Mouse (Mus musculus): ENCODE measurements around the gene Nsd2. TPM values are rescaled to one million over a fixed set of nuclear protein-coding genes. Genes with fewer than 3 reads are reported as not detected.

Gene Nsd2
- polyA plus RNA-seq (2015; fragmentation: Nextera tagmentation; extraction: Ambion mirVana): 63.1 and 68.8 TPM in 2 replicates

DNA sequence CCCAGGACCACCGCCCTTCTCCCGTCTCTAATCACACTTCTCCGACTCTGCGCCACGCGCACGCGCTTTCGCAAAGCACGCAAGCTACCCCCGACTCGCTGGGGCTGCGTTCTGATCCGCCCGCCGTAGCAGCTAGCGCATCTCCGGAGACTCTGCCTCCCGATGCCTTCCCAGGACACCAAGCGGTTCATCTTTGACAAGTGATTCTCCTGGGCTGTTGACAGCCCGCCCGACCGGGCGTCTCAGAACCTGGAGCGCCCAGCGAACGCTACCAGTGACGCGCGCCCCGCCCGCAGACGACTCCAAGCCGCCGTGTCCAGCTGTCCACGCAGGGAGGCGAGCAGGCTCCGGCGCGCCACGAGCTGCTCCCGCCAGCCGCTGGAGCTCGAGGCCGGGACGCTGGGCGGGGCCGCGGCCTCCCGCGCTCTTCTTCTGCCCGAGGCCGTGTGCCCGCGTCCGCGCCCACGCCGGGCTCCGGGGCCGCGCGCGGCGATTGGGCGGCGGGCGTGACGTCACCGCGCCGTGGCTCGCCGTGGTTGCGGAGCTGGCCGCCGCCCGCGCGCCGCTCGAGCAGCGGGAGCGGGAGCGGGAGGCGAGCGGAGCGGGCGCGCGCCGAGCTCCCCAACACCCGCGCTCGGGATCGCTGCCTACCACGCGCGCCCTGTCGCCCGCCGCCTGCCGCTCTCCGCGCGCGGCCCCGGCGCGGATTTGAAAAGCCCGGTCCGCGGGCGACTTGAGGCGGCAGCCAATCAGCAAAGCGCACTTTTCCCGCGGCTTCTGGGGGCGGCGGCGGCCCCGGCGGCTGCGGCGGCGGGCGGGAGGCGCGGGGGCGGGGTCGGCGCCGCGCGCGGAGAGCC, at the start of gene Nsd2:
TSS of gene Nsd2 (plus strand) at position 850 of the 857 bp plus-strand sequence.
- Histone ChIP-seq H3K27me3 (no peaks in the 10 kb centered on the region), H3K9me3 (no peaks in the 10 kb centered on the region), H3K4me1 (replicated peaks) (peaks cover 49% of the 10 kb centered on the region), H3K9ac (peak within 1 kb of the TSS; percentile 100), H3K4me3 (peak within 1 kb of the TSS; percentile 100), H3K27ac (replicated peaks) (peak within 1 kb of the TSS; percentile 100), H3K4me2 (peak within 1 kb of the TSS; percentile 85), H3K36me3 (no peaks in the 10 kb centered on the region)
- under 1% methylated on average over 96 of the region's 136 CpGs for WGBS
- ATAC-seq (ENCODE audit: low read depth): peak; percentile 86

DNA sequence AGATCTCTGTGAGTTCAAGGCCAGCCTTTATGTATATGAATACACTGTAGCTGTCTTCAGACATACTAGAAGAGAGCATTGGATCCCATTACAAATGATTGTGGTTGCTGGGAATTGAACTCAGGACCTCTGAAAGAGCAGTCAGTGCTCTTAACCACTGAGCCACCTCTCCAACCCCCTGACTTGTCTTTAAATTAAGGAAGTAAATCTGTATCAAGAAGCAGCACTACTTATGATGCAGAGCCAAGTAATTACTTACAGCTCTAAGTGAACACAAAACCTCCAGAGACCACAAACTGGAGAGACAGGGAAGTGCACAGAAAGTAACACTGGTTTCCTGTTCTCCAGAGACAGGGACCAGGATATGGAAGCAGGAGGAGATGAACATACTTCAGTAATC, 43.3 kb upstream of the Nsd2 start:
- Histone ChIP-seq H3K9me3 (no peaks in the 10 kb centered on the region), H3K27ac (replicated peaks) (no peak overlapping the region), H3K27me3 (no peaks in the 10 kb centered on the region), H3K4me2 (no peak overlapping the region), H3K4me3 (no peak overlapping the region), H3K9ac (no peak overlapping the region), H3K4me1 (replicated peaks) (peaks cover 19% of the 10 kb centered on the region), H3K36me3 (peaks cover 34% of the 10 kb centered on the region)
- no peak for ATAC-seq (ENCODE audit: low read depth)

DNA sequence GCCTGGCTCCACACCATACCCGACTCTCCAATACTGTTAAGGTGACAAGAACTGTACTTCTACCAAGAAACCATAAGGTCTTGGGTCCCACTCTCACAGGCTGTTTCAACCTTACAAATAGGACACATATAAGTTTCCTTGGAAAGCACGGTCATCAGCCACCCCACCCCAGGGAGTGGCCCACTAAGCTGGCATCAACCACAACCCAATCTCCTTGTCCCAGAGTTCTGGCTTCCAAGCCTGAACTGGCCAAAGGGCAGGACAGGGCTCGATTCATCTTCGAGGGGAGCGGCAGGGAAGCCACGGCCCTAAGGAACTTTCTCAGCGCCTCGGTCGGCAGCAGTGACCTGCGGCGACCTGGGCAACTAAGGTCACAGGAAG, 38.6 kb upstream of the Nsd2 start:
- WGBS: 5% methylated on average over 11 of the region's 11 CpGs
- Histone ChIP-seq H3K4me3 (peak overlapping the region; percentile 90), H3K27ac (replicated peaks) (peak overlapping the region; percentile 90), H3K4me1 (replicated peaks) (peaks cover 27% of the 10 kb centered on the region), H3K4me2 (peak overlapping the region; percentile 84), H3K27me3 (no peaks in the 10 kb centered on the region), H3K36me3 (peaks cover 11% of the 10 kb centered on the region), H3K9ac (peak overlapping the region; percentile 90), H3K9me3 (no peaks in the 10 kb centered on the region)
- ATAC-seq (ENCODE audit: low read depth): peak; percentile 0; the same call in 1 of the 2 replicates

DNA sequence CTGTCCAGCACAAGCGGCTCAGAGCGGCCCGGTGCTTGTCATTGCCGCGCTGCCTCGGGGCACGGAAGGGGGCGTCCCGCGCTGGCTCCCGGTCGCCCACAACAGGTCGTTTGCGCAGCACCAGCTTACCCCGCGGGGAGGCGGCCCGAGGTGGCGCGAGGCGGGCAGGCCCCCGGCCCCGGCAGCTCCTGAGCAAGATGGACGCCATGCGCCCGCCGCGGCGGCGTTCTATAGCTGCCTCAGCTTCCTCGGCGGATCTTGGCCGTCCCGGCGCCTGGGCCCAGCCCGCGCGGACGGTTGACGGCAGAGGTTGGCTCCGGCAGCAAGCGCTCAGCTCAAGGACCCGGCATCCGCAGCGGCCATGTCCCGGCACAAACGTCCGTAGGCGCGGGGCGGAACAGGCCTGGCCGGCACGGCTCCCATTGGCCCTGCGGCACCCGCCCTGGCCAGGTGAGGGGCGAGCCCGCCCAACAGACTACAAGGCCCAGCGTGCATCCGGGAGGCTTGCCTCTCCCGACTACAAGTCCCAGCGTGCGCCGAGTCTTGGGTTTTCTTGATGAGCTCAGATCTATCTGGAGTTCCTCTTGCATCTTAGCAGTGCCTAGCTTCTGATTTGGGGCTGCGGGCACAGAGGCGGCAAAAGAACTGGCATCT, 38.1 kb upstream of the Nsd2 start, which contains the start of gene Letm1:
TSS of gene Letm1 (minus strand) at position 473 of the 654 bp plus-strand sequence.
- Histone ChIP-seq H3K4me3 (peak within 1 kb of the TSS; percentile 90), H3K36me3 (peaks cover 6% of the 10 kb centered on the region), H3K27me3 (no peaks in the 10 kb centered on the region), H3K9ac (peak within 1 kb of the TSS; percentile 90), H3K4me1 (replicated peaks) (peaks cover 27% of the 10 kb centered on the region), H3K4me2 (peak within 1 kb of the TSS; percentile 84), H3K27ac (replicated peaks) (peak within 1 kb of the TSS; percentile 90), H3K9me3 (no peaks in the 10 kb centered on the region)
- WGBS: under 1% methylated on average over 65 of the region's 65 CpGs
- ATAC-seq (ENCODE audit: low read depth): peak; percentile 100

DNA sequence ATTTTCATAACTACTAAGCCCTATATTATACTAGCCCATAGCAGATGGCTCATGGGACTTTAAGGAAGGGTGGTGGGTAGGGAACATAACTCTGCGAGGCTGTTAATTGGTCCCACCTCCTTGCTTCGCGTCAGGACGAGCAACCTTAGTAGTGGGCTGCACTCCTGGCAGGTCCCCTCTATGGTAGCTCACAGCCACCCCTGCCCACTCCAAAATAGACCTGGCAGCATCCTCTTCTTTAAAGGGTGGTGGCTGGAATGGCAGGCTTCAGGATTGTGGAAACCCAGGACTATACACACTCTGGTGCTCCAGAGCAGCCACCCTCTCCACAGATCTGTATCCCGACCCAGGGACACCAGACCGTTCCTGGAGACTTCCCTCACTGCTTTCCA, 37.5 kb upstream of the Nsd2 start:
- peak; percentile 83 for ATAC-seq (ENCODE audit: low read depth)

DNA sequence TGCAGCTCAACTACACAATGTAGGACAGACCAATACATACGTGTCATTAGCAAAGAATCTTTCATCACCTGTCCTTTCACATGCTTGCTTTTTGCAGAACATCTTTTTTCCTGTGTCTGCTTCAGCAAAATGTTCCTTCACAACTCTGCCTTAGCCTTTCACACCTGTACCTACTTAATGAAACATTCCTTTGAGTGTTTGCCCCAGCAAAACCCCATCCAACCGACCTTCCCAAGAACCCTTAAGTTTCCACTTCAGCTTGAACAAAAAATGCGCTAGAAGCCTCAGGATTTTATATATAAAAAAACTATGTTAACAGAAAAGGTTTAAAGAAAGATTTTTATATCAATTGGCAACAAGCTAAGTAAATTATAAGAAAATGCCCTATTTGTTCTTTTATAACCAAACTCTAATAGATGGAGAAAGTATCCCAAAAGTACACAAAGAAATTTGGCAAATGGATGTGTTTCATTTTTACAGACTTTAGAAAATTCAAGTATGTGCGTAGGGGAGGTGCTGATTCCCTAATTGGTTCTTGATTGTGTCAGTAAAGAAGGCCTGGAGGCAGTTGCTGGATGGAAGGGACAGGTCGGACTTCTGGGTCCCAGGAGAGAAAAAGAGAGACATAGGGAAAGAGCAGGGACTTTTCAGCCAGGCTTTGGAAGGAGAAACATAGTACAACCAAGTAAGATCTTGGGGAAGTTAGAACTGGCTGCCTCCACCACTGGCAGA, 28.4 kb upstream of the Nsd2 start:
- 80% methylated on average over 5 of the region's 5 CpGs for WGBS
- H3K9me3 ChIP-seq: no peaks in the 10 kb centered on the region
- ATAC-seq (ENCODE audit: low read depth): no peak

More for the DNA sequence above, 37.5 kb upstream of the Nsd2 start:
- Histone ChIP-seq H3K4me1 (replicated peaks) (peaks cover 27% of the 10 kb centered on the region), H3K27ac (replicated peaks) (peak overlapping the region; percentile 67), H3K4me3 (peak overlapping the region; percentile 90), H3K27me3 (no peaks in the 10 kb centered on the region), H3K4me2 (peak overlapping the region; percentile 84), H3K36me3 (peaks cover under 1% of the 10 kb centered on the region; the same call in 1 of the 2 replicates), H3K9me3 (no peaks in the 10 kb centered on the region), H3K9ac (peak overlapping the region; percentile 90)
- WGBS: 5% methylated on average over 6 of the region's 6 CpGs

DNA sequence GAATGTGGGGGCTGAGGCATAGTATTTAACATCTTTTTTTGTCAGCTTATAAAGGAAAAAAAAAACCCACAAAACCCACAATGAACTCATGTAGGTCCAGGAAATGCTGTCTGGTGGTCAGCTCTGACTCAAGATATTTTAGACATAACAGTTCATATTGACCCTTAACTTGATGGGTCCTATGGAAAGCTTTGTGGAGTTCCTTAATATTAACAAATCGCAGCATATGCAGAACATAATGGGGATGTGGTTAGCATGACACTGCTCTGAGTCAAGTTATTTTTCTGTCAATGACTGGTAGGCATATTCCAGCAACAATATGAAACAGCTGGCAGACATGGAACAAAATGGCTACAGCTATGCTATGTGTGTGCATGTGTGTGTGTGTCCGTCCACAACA, 17.2 kb upstream of the Nsd2 start:
- peaks cover 20% of the 10 kb centered on the region for H3K9me3 ChIP-seq
- no peak overlapping the region for H3K9ac ChIP-seq
- H3K4me1 ChIP-seq (replicated peaks): no peaks in the 10 kb centered on the region
- no peak for ATAC-seq (ENCODE audit: low read depth)
- 80% methylated on average over 2 of the region's 2 CpGs for WGBS
- H3K27me3 ChIP-seq: no peaks in the 10 kb centered on the region
- H3K4me3 ChIP-seq: no peak overlapping the region
- H3K36me3 ChIP-seq: no peaks in the 10 kb centered on the region
- no peak overlapping the region for H3K27ac ChIP-seq (replicated peaks)
- no peak overlapping the region for H3K4me2 ChIP-seq

More for the DNA sequence above, 28.4 kb upstream of the Nsd2 start:
- no peak overlapping the region for H3K4me2 ChIP-seq
- H3K27ac ChIP-seq (replicated peaks): no peak overlapping the region
- no peaks in the 10 kb centered on the region for H3K4me1 ChIP-seq (replicated peaks)
- no peak overlapping the region for H3K9ac ChIP-seq
- no peak overlapping the region for H3K4me3 ChIP-seq
- H3K36me3 ChIP-seq: no peaks in the 10 kb centered on the region
- H3K27me3 ChIP-seq: no peaks in the 10 kb centered on the region

DNA sequence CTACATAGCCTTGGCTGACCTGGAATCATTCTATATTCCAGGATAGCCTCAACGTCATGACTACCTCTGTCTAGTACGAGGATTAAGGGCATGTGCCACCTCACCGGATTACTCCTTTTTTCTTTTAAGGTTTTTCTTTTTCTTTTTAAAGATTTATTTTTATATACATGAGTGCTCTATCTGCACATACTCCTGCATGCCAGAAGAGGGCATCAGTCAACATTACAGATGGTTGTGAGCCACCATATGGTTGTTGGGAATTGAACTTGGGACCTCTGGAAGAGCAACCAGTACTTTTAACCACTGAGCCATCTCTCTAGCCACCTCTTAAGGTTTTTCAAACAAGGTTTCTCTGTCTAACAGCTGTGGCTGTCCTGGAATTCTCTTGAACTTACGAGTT, 9.0 kb upstream of the Nsd2 start:
- Histone ChIP-seq H3K27me3 (no peaks in the 10 kb centered on the region), H3K9ac (no peak overlapping the region), H3K27ac (replicated peaks) (no peak overlapping the region), H3K4me2 (no peak overlapping the region), H3K9me3 (no peaks in the 10 kb centered on the region), H3K36me3 (no peaks in the 10 kb centered on the region), H3K4me1 (replicated peaks) (no peaks in the 10 kb centered on the region), H3K4me3 (no peak overlapping the region)
- WGBS: 85% methylated on average over 4 of the region's 4 CpGs
- no peak for ATAC-seq (ENCODE audit: low read depth)

DNA sequence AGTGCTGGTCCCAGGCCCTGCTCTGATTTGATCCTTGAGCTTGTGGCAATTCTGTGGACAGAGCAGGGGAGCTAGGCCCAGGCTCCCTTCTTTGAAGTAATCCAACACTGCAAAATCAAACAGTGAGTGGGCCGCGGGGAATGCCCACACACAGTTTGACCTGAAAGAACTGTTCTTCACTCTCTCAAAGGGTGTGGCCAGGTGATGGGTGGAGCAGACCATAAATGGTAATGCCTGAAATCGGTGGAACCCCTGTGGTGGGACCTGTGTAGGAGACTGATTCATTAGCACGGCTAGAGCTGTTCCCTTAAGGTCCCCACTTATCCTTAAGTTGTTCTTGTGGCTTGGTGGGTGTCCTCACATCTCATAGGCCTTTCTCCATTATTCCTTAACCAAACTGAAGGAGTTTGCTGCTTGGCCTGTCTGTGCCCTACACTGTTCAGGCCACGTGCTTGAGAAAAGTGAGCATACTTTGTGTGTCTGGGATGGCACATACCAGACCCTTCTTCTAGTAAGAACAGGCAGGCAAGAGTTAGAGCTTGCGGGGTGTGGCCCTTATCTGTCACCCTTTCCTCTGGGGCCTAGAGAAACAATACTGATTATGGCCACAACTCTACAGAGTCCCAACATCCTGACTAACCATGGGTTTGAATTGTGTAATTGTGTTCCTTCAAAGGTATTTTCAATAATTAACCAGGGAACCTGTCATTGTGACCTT, 4.4 kb upstream of the Nsd2 start:
- no peaks in the 10 kb centered on the region for H3K9me3 ChIP-seq
- H3K4me2 ChIP-seq: no peak overlapping the region
- peaks cover 17% of the 10 kb centered on the region for H3K4me1 ChIP-seq (replicated peaks)
- no peak overlapping the region for H3K4me3 ChIP-seq
- no peak for ATAC-seq (ENCODE audit: low read depth)
- no peaks in the 10 kb centered on the region for H3K27me3 ChIP-seq
- WGBS: 76% methylated on average over 6 of the region's 6 CpGs
- no peak overlapping the region for H3K9ac ChIP-seq
- no peak overlapping the region for H3K27ac ChIP-seq (replicated peaks)
- H3K36me3 ChIP-seq: no peaks in the 10 kb centered on the region

DNA sequence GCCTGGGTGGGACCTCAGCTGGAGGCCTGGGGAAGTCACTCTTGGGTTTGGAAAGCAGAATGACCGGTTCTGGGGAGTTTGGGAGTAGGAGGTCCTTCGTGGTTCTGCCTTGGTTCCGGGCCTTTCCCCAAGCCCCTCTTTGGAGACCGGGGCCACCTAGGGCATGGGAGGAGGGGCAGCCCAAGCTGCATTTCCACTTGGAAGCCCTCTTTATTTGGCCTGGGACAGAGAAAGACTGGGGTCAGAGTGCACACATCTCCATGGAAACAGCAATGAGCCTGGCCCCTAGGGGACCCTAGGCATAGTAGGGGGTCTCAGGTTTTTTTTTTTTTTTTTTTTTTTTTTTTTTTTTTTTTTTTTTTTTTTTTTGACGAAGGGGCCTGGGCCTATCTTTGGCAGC, 2.4 kb upstream of the Nsd2 start:
- no peak overlapping the region for H3K4me2 ChIP-seq
- H3K36me3 ChIP-seq: no peaks in the 10 kb centered on the region
- H3K4me3 ChIP-seq: no peak overlapping the region
- whole genome bisulfite sequencing: 5% methylated on average over 5 of the region's 5 CpGs
- no peak overlapping the region for H3K9ac ChIP-seq
- no peaks in the 10 kb centered on the region for H3K9me3 ChIP-seq
- ATAC-seq (ENCODE audit: low read depth): no peak
- peaks cover 31% of the 10 kb centered on the region for H3K4me1 ChIP-seq (replicated peaks)
- no peak overlapping the region for H3K27ac ChIP-seq (replicated peaks)
- H3K27me3 ChIP-seq: no peaks in the 10 kb centered on the region

DNA sequence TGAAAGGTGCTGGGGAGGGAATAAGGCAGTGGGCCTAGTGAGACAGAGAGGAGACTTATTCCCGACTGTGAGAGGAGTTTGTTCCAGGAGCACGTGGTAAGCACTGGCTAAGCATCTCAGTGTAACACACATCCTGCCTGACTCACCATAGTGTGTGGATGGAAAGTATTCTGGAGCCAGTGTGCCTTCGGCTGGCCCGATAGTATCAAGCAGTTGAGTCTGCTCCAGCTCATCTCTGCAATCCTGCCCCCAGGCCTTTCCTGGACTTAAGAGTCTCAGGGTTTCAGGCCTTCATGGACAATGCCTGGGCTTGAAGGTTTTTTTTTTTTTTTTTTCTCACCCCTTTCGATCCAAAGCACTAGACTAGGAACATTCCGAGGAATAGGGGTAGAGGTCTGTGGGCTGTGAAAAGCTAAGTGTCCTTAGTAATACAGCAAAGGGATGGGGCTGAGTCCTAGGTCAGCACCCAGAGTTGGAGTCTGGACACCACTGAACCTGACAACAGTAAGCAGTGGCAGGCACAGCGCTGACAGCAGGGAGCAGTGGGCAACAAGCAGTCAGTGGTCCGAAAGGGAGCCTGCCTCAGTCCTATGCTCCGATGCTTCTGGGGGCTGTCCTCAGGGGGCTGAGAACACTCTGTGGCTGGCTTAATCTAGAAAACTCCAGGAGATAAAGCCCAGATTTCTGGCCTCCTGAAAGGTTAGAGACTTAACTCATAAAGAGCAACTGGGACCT, 1.2 kb upstream of the Nsd2 start:
- Histone ChIP-seq H3K36me3 (no peaks in the 10 kb centered on the region), H3K4me1 (replicated peaks) (peaks cover 41% of the 10 kb centered on the region), H3K27ac (replicated peaks) (peak overlapping the region; percentile 100), H3K27me3 (no peaks in the 10 kb centered on the region), H3K9ac (peak overlapping the region; percentile 100), H3K4me3 (peak overlapping the region; percentile 100), H3K4me2 (peak overlapping the region; percentile 85), H3K9me3 (no peaks in the 10 kb centered on the region)
- WGBS: 12% methylated on average over 9 of the region's 9 CpGs
- ATAC-seq (ENCODE audit: low read depth): peak; percentile 54
